Mouse (Mus musculus): Measurements from ENCODE around the gene Crybg2.

The Crybg2 gene

DNA sequence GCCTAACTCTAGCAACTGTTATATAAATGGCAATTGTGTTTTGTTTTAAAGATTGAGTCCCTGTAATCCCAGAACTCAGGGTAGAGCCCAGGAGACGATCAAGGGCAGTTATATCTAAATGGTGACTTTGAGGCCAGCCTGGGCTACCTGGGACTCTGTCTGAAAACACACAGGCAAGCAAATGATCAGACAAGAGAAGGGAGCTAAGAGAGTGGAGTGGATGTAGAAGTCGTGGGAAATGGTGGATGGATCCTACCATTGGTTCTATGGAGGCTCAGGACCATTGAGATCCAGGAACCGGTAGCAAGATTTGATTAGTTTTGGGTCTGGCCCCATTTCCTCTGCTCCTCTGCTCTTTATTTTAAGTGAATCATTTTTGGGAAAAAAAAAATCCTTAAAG, 35.5 kb downstream of the Crybg2 start:
- DNase-seq = no peak

DNA sequence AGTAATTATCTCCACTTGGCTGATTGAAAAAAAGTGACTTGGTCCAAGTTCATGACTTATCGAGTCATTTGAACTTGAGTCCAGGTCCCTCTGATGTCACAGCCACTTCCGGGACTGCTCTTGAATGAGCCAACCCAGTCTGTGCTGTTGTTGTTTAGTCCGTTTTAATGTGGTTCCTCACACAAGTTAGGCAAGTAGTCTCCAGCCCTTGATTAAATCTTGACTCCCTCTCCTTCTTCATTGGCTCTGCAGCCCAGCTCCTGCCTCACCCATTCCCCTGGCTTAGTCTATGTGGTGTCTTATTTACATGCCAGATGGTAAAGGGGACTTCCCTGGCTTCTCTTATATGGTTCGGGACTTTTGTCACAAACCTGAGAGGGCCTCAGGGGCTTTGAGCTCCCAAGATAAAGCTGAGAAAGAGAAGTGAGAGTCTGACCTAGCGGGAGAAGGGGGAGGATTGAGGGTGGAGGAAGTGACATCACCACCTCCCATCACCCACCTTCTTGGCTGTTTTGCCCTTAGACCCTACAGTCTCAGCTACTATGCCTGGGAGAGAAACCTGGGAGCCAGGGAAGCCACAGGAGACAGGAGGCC, 36.5 kb downstream of the Crybg2 start:
- DNase-seq = no peak

DNA sequence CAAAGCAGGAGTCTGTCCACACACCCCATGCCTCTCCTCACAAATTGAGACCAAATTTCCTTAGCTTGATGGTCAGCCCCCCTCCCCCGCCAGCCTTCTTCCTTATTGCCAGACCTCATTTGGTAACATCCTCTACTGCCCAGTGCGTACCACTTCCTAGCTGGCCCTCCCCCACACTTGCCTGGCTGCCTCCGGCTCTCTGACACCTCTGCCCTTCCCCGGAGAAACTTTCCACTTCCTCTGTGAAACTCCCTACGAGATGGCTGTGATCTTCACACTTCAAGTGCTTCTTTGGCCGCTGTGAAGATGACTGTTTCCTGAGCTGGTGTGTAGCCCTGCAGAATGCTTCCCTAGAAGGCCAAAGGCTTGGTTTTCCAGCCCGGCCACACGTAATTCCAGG, 38.0 kb downstream of the Crybg2 start:
- no peak for DNase-seq

DNA sequence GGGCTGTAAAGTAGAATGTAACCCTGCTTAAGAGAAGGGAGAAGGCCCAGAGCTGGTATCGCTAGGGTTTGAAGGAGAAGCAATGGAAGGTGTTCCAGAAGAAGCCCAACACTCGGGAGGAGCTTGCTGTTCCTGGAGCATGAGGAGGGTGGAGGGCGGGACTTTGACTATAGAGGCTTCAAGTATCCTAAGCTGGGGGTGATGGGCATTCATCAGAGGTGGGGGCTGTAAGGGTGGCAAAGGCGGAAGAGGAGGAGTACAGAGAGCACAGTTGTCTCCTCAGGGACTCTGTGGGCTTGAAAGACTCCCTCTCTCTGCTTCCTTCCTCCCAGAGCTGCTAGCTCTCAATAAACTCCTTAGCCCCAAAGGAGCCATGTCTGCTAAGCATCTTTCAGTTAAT, 39.6 kb downstream of the Crybg2 start:
- no peak for DNase-seq

DNA sequence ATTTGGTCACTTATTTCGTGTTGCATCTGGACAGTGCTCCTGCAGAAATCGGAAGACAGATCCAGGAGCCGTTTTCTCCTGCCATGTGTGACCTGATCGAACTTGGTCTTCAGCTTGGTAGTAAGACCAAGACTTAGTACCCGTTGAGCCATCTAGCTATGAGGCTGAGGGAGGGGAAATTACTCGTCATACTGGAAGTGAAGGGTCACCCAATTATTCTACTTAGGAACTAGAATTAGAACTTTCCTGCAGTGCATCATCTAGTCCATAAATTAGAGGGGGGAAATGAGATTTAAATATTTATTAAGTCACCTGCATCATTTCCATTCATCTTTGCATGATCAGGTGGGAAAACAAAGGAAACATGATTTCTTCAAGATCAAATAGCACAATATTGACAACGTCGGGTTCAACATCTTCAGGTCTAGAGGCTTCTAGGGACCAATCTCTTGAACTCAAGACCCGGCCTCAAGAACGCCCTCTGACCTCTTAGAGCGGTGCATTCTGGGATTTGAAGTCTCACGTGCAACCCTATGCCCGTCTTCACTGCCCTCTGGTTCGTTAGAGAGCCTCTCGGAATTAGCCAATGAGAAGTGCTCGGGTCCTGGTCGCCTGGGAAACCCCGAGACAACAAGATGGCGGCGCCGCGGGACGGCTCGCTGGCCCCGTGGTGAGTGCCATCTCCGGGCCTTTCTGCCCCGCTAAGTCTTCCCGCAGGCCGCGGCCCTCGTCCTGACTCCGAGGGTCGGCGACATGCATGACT, 41.5 kb downstream of the Crybg2 start, which contains the start of gene Ubxn11:
TSS of gene Ubxn11 (plus strand) at position 592 of the 763 bp plus-strand sequence.
- peak; percentile 95 for DNase-seq

DNA sequence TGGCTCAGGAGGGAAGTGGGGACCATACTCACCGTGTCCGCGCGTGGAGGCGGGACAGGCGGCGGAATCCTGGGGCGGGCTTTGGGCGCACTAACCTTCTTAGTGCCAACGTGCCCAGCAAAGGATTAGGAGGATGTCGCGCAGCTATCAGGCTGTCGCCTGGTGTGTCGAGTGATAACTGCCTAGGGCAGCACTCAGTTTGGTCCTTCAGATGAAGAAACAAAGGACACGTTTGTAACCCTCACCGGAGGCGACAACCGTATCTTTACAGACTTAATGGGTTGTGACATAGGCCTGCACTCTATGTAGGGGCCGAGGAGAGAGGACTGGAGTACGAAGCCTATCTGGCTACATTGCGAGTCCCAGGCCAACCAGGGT, 42.1 kb downstream of the Crybg2 start:
- DNase-seq = no peak

DNA sequence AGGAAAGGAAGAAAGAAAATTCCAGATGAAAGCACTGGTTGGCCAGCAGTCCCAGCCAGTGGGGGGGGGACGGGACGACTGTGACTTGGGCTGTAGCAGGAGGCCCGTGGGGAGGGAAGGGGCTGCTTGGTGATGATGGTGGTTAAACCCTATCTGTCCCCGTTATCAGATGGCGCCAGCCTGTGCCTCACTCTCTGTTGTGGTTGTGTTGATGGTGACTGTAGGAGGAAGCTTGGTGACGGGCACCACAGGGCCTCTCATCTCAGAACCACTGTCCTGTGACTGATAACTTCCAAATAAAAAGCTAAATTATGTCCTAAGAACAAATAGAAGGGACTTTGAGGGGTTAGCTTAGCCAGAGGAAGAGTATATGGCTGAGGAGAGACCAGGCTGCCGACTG, 45.5 kb downstream of the Crybg2 start:
- DNase-seq = no peak

DNA sequence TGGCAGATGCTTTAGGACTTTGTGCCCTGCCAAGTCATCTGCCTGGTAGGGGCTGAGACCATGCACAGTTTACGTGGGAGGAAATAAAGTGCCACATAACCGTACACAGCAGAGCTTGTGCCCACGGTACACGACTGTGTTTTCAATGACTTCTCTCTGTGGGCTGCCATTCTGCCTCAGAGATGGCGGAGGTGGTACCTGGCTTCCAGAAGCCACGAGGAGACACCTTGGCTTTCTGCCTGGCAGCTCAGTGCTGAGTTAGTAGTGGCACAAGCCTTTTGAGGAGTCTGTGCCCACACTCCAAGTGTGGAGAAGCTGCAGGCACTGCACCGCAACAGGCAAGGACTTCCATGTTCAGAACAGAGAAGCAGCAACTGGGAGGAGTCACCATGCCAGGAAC, 47.1 kb downstream of the Crybg2 start:
- peak; percentile 90 for DNase-seq

DNA sequence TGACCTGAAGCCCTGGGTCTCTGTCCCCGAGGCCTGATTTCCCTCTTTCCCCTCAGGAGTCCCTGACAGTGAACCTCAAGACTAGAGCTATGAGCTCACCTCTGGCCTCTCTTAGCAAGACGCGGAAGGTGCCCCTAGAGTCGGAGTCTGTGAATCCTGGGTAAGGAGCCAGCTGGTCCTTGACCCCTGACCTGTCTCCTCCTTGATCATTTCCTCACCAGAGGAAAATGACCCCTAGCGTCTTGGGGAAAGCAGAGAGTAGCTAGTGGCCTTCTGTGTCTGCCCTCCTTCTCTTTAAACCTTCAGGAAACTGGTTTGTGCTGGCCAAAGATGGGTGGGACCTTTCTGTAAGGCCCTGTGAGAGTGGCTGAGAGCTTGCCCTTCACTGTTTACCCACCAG, 47.6 kb downstream of the Crybg2 start:
- no peak for DNase-seq

DNA sequence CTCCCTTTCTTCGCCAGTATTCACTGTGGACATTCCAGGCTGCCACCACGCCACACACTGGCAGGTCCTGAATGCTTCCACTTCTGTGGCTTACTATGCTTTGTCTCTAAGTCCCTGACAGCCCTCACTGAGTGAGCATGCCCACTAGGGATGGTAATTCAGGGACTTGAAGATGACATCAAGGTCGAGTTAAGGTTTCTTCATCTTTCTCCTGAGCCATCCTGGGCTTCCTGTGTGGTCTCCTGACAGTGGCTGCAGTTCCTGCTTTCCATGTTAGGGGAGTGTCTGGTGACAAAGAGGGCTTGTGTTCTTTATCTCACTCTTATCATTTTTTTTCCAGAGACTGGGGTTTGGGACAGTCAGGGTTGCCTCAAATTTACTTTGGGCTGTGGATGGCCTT, 50.0 kb downstream of the Crybg2 start:
- DNase-seq = no peak

DNA sequence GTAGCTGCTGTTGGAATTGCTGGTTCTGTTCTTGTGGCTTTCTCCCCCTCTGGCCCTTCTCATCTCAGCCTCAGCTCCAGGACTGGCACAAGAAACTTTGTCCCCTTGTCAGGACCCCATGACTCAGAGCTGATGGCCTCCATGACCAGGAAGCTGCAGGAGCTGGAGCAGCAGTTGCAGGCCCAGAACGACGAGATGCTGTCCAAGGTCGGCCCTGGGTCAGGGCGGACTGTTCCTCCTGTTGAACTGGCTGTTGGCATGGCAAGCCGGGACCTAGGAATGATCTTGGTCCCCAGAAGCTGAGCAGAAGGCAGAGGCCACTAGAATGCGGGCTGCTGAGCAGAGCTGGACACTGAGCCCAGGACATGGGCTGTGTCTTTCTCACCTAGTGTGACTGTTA, 51.8 kb downstream of the Crybg2 start:
- DNase-seq = no peak

DNA sequence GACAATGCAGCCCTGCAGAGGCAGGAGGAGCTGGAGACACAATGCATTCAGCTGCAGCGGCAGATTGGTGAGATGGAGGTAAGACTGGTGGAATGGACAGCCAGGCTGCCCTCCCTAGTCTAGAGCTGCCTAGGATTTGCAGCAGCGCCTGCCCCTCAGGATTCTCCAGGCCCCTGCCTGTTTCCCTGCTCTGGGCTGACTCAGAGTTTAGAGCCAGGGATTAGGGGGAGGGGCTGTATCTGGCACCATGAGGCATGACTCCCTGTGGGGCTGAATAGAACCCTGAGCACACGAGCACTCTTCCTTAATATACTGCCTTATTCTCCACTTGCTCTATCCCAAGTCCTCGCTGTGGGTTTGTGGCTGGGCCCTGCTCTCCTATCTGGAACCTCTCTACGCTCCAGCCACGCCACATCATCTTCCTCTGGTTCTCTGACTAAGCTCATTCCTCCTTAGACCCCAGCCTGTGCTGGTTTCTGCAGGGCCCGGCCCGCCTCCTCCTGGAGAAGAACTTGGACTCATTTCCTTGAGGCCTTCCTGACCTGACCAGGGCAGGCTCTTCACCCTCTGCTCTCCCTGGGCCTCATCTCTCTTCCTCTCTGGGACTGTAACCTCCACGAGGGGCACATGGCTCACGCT, 52.9 kb downstream of the Crybg2 start:
- no peak for DNase-seq

DNA sequence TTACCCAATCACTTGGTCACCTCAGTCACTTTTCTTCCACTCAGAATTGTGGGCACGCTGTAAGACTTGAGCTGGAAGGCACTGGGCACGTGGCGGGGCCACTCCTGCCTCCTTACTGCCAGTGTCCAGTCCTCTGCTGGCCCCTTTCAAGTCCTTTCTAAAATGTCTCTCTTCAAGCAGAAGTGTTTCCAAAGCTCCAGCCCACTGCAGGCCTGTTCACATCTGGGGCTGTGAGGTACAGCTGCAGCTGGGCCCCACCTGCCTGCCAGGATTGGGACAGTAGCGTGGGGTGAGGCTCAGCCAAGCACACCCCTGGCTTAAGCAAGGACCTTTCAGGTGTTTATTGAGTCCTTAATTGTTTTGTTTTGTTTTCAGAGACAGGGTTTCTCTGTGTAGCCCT, 53.4 kb downstream of the Crybg2 start:
- DNase-seq = no peak

DNA sequence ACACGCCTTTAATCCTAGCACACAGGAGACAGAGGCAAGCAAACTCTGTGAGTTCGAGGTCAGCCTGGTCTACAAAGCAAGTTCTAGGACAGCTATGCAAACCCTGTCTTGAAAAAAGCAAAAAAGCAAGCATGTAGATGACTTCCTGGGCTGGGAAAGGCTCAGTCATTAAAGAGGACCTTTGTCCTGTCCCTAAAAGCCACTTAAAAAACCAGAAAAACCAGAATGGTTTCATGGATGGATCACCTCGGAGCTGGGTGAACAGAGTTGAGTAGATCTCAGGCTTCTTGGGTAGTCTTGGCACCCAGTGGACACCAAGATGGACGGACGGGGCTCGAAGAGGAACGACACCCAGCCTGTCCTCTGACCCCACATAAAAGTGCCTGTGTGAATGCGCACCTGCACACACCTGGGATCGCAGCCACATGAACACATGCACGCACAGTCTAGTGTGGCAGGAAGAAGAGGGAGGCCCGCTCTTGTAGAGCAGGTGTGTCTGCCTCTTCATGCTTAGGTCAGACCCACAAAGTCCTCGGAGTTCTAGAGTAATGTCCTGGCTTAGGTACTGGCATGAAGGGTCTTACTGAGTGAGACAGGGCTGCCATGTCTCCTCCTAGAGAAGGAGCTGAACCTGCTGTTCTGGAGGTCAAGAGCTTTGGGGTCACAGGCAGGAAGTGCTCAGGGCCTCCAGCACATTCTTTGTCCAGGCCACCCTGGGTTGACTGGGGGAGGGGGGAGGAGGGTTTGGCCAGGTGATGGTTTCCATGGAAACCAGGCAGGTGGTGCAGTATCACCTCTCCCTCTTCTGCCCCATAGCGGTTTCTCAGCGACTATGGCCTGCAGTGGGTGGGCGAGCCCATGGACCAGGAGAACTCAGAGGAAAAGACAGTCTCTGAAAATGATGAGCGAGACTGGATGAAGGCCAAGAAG, 54.9 kb downstream of the Crybg2 start:
- DNase-seq = no peak

DNA sequence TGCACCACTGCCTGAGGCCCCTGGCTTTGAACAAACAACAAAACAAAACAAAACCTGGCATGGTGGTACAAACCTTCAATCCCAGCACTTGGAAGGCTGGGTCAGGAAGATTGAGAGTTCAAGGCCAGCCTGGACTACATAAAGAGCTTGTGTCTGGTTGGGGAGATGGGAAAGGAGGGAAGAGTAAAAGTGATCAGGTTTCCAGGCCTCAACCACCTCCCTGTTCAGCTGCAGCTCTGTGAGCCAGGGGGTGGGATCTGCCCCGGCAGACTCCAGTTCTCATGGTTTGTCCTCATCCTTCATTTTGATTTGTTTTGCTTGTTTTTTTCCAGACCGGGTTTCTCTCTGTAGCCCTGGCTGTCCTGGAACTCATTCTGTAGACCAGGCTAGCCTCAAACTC, 55.9 kb downstream of the Crybg2 start:
- DNase-seq = no peak

DNA sequence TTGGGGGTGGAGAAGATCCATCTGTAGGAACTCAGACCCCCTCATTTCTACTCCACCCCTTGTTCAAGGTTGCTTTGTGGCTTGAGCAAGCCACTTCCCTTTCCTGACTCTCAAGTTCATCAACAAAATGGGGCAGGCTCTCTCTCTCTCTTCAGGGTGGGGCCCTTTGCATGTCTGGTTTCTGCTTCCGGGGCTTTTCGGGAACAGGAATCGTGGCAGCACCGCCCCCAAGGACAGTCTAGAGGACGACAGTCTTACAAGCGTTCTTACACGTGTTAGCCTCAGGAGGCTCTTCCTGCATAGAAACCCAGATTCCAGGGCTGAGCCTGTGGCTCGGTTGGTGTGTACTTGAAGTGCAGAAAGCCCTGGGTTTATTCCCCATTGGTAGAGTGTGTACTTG, 56.4 kb downstream of the Crybg2 start:
- DNase-seq = no peak

DNA sequence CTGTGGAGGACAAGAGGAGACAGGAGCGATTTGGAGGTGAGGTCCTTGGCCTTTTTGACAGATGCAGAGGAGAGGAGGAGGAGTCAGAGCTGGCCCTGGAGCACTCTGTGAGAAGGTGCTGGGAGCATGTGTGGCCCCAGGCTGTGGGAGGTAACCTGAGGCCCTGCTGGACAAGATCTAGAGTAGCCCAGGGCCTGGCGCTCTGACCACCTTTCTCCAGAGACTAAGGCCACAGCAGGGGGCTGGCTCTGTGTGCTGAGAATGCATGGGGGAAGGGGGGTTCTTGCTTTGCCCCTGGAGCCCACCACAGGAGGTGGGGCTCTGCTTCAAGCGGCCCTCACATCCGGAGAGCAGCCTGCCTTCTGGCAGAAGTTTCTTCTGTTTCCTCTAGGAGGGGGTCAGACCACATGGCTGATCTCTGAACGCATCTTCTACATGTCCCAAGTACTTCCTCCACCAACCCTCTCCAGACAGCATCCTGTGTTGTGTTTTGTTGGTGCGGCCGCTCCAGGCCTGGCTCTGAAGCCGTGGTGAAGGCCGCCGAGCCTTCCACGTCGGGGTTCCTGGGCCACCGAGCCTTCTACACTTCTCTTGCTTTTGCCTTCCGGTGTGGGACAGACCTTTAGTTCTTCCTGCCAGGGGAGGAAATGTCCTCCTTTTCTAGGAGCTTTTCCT, 57.6 kb downstream of the Crybg2 start:
- no peak for DNase-seq

DNA sequence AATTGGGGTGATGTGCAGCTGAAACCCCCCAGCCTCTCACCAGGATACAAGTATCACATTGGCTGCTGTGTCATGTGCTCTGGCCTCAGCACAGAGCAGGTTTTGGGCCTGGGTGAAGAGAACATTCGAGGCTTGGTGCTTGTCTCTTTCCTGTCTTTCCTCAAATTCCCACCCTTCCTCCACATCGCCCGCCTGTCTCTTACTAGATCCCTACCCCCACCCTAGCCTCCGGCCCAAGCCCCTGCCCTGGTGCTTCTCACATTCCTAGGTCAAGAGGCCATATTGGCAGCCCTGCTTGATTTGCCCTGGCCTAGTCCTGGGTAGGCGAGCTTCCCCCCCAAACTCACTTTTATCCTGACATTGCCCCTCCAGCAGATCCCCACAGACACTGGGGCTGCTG, 58.4 kb downstream of the Crybg2 start:
- DNase-seq = no peak

DNA sequence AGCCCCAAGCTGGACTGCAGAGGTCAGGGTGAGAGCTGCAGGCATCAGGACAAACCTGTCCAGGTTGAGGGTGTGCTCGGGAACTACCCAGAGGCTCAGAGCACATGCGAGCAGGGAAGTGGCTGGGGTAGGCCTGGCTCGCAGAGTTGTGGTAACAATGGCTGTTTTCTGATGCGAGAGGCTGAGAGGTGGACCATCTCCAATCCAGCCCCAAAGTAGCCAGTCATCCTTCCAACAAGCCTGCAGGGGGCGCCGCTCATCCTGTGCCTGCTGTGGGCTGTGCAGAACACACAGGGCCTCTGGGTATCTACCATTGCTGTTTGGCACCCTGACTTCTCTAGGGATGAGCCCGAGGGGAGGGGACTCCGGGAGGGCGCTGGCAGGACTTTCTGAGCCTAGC, 59.0 kb downstream of the Crybg2 start:
- DNase-seq = no peak

DNA sequence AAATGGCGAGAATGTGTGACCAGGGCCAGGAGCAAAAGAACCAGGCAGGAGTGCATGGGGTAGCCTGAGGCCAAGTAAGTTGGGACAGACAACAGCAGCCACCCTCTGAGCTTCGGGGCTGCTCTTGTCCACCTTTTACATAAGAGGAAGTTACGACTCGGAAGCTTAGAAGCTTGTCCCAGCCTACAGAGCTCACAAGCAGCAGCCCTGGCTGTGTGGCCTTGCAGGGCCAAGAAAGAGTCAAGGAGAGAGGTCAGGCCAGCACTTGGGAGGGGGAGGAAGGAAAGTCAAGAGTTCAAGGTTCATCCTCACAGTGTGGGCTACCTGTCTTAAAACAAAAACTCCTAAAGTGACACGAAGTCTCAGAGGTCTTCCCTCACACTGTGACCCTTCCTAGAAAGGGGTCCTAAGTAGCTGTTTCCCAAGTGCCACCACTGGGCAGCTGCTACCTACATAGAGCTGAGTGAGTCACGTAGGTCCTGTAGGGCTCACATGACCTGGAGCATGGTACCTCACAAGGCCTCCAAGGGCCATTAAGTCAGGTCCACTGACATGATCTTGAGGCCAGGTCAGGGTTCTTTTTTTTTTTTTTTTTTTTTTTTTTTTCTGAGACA, 59.7 kb downstream of the Crybg2 start:
- no peak for DNase-seq

DNA sequence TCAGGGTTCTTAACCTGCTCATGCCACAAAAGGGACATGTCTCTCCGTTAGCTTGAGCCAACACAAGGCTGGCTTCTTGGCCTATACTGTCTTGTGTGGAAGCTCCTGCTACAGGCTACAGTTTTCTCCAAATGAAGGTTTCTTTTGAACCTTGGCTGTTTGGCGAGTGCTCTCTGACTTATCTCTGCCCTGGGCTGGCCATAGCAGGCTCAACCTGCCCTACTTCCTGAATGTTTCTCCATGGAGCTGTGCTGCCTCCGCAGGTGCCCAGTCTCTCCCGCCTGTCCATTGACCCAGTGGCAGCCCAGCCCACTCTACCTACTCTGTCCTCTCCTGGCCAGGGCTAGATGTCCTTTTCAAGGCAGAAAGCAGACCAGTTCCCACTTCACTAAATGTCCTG, 60.3 kb downstream of the Crybg2 start:
- DNase-seq = no peak

DNA sequence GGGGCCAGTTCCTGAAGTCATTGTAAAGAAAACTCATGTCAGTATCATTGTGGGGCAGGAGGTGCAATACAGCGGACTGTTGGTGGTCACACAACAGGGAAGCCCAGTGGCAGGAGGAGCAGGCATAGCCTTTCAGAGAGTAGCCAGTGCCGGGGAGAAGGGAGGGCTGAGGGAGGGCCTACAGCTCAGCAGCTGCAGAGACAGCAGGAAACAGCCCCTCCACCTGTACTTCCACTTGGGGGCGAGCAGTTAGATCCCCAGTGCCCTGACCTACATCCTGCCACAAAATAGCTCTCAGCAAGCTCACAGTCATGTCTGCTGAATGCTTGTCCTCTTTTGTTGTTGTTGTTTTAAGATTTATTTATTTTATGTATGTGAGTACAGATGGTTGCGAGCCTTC, 61.0 kb downstream of the Crybg2 start:
- DNase-seq = no peak

Data from right cerebral cortex, adult 18-20 months (tissue).